Mouse (Mus musculus) layer of hippocampus, postnatal 14 days (tissue): ENCODE results near the gene Igfbp2. TPM values are rescaled to one million over a fixed set of nuclear protein-coding genes. Genes with fewer than 3 reads are reported as not detected.

Source experiments
- DNase-seq, 2 experiments: peaks; one replicate each; pipeline ENCODE4 v3.0.0; 2021 to 2022; ENCODE audit warnings: low spot score in 2 of 2, mixed read lengths in 1 of 2
- total RNA-seq, 2 experiments: library from RNA; stranded (reverse); gene quantifications; 2 replicates each; pipeline ENCODE4 v1.2.3; 2021

Gene Igfbp2
- total RNA-seq, 2 experiments from 2014 or later: 56.4 to 116 TPM

GRCm38 (mm10) chr1:72871337-72871696, 47.0 kb downstream of the Igfbp2 start:
- no peak for DNase-seq

- peak; percentile 65 to 67 for DNase-seq
Observed at GRCm38 (mm10) chr1:72871697-72872411, 47.6 kb downstream of the Igfbp2 start.

GRCm38 (mm10) chr1:72872521-72872920, 48.2 kb downstream of the Igfbp2 start:
- DNase-seq: peak; percentile 68 to 77

GRCm38 (mm10) chr1:72873078-72873477, 48.8 kb downstream of the Igfbp2 start:
- DNase-seq: no peak

GRCm38 (mm10) chr1:72873511-72874286, 49.4 kb downstream of the Igfbp2 start:
- peak in 1 of 2 experiments; percentile 73 for DNase-seq

- peak; percentile 58 to 70 for DNase-seq
Observed at GRCm38 (mm10) chr1:72874287-72875211, 50.2 kb downstream of the Igfbp2 start, which contains the start of gene Igfbp5. Igfbp5 (minus strand) TSS chr1:72874884.

- no peak for DNase-seq
Observed at GRCm38 (mm10) chr1:72875708-72876107, 51.4 kb downstream of the Igfbp2 start.

GRCm38 (mm10) chr1:72876111-72876510, 51.8 kb downstream of the Igfbp2 start:
- DNase-seq: no peak

- peak in 1 of 2 experiments; percentile 80 for DNase-seq
Observed at GRCm38 (mm10) chr1:72877892-72878291, 53.6 kb downstream of the Igfbp2 start.

- DNase-seq: no peak
Observed at GRCm38 (mm10) chr1:72878473-72879318, 54.4 kb downstream of the Igfbp2 start.

GRCm38 (mm10) chr1:72879319-72879634, 55.0 kb downstream of the Igfbp2 start:
- no peak for DNase-seq

GRCm38 (mm10) chr1:72885111-72885818, 61.0 kb downstream of the Igfbp2 start:
- no peak for DNase-seq

GRCm38 (mm10) chr1:72885819-72886169, 61.5 kb downstream of the Igfbp2 start:
- DNase-seq: no peak

GRCm38 (mm10) chr1:72887910-72888309, 63.6 kb downstream of the Igfbp2 start:
- DNase-seq: no peak

GRCm38 (mm10) chr1:72895821-72896220, 71.5 kb downstream of the Igfbp2 start:
- DNase-seq: no peak

Other genes starting within 250 kb of the Igfbp2 start
- gene Smarcal1, start 241.3 kb upstream of the Igfbp2 start, total RNA-seq: 10 to 100 TPM; 47.4 to 50.8 TPM
- not detected for gene Ankar, start 123.9 kb upstream of the Igfbp2 start, total RNA-seq
- 100 to 1,000 TPM; 497 to 531 TPM for gene Rpl37a, start 113.2 kb upstream of the Igfbp2 start, total RNA-seq
- 10 to 100 TPM; 61.5 to 66.8 TPM for gene Igfbp5, start 50.4 kb downstream of the Igfbp2 start, total RNA-seq
- not detected for gene Tnp1, start 191.4 kb downstream of the Igfbp2 start, total RNA-seq